ENCODE assay signal across 8 mouse cellular contexts in the genomic region with DNA sequence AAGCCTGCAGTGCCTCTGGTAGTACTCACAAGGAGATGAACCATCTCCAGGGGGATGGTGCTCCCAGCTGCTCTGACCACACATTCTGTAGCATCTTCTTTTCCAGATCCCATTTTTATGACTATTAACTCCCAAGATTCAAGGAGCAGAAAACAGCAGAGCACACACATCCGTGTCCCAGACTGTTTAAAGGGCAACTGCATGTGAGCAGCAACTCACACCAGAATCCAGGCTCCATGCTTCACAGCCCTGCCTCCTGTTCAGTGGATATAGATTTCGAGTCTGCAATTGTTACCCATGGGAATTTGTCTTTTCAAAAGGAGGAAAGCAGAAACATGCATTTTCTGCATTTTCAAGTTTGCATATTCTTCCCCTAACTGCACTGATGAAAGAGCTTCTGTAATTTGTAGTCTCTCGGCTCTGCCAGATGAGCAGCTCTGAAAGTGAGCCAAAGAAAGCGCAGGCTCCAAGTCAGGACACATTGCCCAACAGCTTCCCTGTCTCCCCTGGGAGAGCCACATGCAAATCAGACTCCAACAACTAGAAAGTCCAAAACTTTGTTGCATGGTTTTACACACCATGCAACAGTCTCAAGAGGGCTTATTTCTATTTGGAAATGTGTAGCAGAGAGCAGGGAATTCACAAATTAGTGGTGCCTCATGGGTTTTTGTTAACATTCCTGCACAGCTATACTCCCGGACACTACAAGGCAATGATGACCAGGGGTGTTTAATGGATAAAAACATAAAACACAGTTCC.
DNase-seq lines count a peak whose midpoint lies in the region; ATAC-seq lines count a peak whose summit lies in the region.

No protein-coding gene starts in this region.

- DNase-seq in adrenal gland, adult (ENCODE audit: inconsistent age in 2 of 2, low spot score in 1 of 2): peak; percentile 53 to 89
- DNase-seq in adrenal gland, postnatal 4 days (ENCODE audit: low spot score in 2 of 2): no peak
- DNase-seq in midbrain, embryonic 11.5 days (ENCODE audit: low spot score, missing footprints): peak; percentile 44
- no peak for DNase-seq in midbrain, embryonic 10.5 days (ENCODE audit: low spot score)
- peak; percentile 63 to 83 for DNase-seq in heart, adult 9 months (ENCODE audit: low spot score in 2 of 2)
- DNase-seq in spleen, postnatal 10 days (ENCODE audit: low spot score in 2 of 2): no peak

- WGBS in midbrain, embryonic 11.5 days: 68% methylated on average over 5 of the region's 5 CpGs
- 85% methylated on average over 5 of the region's 5 CpGs for WGBS in midbrain, embryonic 10.5 days
- WGBS in limb, embryonic 13.5 days: 29% methylated on average over 5 of the region's 5 CpGs

- H3K27ac ChIP-seq in midbrain, embryonic 11.5 days (ENCODE audit: low read depth, low read length): no peak overlapping the region
- H3K27ac ChIP-seq in midbrain, embryonic 10.5 days (replicated peaks): no peak overlapping the region
- H3K27ac ChIP-seq in limb, embryonic 13.5 days: no peak overlapping the region; the same call in 1 of the 2 replicates

- ATAC-seq in midbrain, embryonic 11.5 days (ENCODE audit: low FRiP score): no peak
- ATAC-seq in limb, embryonic 13.5 days (ENCODE audit: low FRiP score, low read depth): no peak; the same call in 1 of the 2 replicates
- ATAC-seq in erythroid progenitor cell, adult 5-6 weeks (replicated peaks; ENCODE audit: low FRiP score, poor library complexity, severe bottlenecking): no peak

- no peak overlapping the region for H3K9ac ChIP-seq in midbrain, embryonic 11.5 days (ENCODE audit: low read length)
- H3K9ac ChIP-seq in limb, embryonic 13.5 days: no peak overlapping the region

- H3K27me3 ChIP-seq in midbrain, embryonic 11.5 days (ENCODE audit: control insufficient read depth, insufficient read depth, low read length): no peaks in the 10 kb centered on the region
- no peaks in the 10 kb centered on the region for H3K27me3 ChIP-seq in midbrain, embryonic 10.5 days (ENCODE audit: low read depth, poor library complexity, severe bottlenecking)
- no peaks in the 10 kb centered on the region for H3K27me3 ChIP-seq in limb, embryonic 13.5 days

- H3K4me3 ChIP-seq in midbrain, embryonic 11.5 days (ENCODE audit: low read depth, low read length): no peak overlapping the region
- H3K4me3 ChIP-seq in midbrain, embryonic 10.5 days: no peak overlapping the region
- H3K4me3 ChIP-seq in limb, embryonic 13.5 days: no peak overlapping the region

- no peak overlapping the region for H3K4me2 ChIP-seq in midbrain, embryonic 11.5 days
- H3K4me2 ChIP-seq in limb, embryonic 13.5 days (replicated peaks): peak overlapping the region; percentile 28

- H3K4me1 ChIP-seq in midbrain, embryonic 11.5 days (ENCODE audit: control insufficient read depth, insufficient read depth, low read length): no peaks in the 10 kb centered on the region
- no peaks in the 10 kb centered on the region for H3K4me1 ChIP-seq in midbrain, embryonic 10.5 days
- peaks cover 11% of the 10 kb centered on the region for H3K4me1 ChIP-seq in limb, embryonic 13.5 days

- H3K36me3 ChIP-seq in midbrain, embryonic 11.5 days (ENCODE audit: control insufficient read depth, insufficient read depth, low read length): no peaks in the 10 kb centered on the region
- no peaks in the 10 kb centered on the region for H3K36me3 ChIP-seq in midbrain, embryonic 10.5 days
- H3K36me3 ChIP-seq in limb, embryonic 13.5 days: no peaks in the 10 kb centered on the region

- H3K9me3 ChIP-seq in midbrain, embryonic 11.5 days (ENCODE audit: control insufficient read depth, low read length): no peaks in the 10 kb centered on the region
- no peaks in the 10 kb centered on the region for H3K9me3 ChIP-seq in midbrain, embryonic 10.5 days (replicated peaks)
- H3K9me3 ChIP-seq in limb, embryonic 13.5 days: no peaks in the 10 kb centered on the region

Comparison
In these comparisons a context has a peak if more than half of its experiments do, and no peak if none do; other contexts are left out.
1. DNase-seq: peak in adrenal gland, adult (2 of 2), midbrain, embryonic 11.5 days (single experiment) and heart, adult 9 months (2 of 2); none in adrenal gland, postnatal 4 days (0 of 2), midbrain, embryonic 10.5 days (single experiment) and spleen, postnatal 10 days (0 of 2).